Mouse (Mus musculus) heart, adult 2 months (tissue): ENCODE measurements around the gene Strip2.

ENCODE experiments used
- CTCF ChIP-seq: fragments of 200-600 bp; IDR thresholded peaks from 2 replicates; pipeline ENCODE4 v1.8.1; 2022; ENCODE audit warnings: antibody characterized with exemption, mild to moderate bottlenecking, moderate library complexity
- EP300 ChIP-seq: fragments of 200-500 bp; IDR thresholded peaks from 2 replicates; pipeline ENCODE4 v1.6.1; 2011; ENCODE audit warnings: low read depth, low read length, control low read depth; ENCODE audit not compliant: insufficient read depth

DNA sequence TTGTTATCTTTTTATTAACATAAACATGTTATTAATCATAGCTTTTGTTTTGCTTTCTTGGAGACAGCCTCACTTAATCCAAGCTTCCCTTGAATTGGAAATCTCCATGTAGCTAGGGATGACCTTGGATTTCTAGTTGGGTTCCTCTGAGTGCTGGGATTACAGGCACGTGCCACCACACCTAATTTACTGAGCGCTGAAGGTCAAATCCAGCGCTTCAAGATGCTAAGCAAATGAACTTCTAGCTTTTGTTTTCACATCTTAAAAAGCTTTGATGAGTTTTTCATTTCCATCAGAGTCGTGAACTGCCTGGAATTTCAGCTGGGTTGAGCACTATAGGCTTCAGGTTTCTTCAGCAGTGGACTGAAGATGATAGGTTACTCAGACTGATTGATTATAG lies 40.0 kb upstream of the Strip2 start:
- no peak for TF ChIP-seq EP300
- no peak for TF ChIP-seq CTCF
